Mouse (Mus musculus) G1E (cell line): ENCODE measurements around the gene Gfod1.

Experiments
- CTCF ChIP-seq: IDR thresholded peaks from 2 replicates; pipeline ENCODE4 v1.5.1; 2012; ENCODE audit warnings: low read depth, low read length, inconsistent platforms, mixed read lengths
- GATA1 ChIP-seq: IDR thresholded peaks from 2 replicates; pipeline ENCODE4 v1.6.1; 2012; ENCODE audit warnings: borderline replicate concordance, low read length, inconsistent platforms, mixed read lengths
- GATA2 ChIP-seq: IDR thresholded peaks from 2 replicates; pipeline ENCODE4 v1.6.1; 2012; ENCODE audit warnings: low read depth, low read length, inconsistent platforms, borderline replicate concordance
- POLR2AphosphoS5 ChIP-seq: IDR thresholded peaks from 2 replicates; pipeline ENCODE4 v1.6.1; 2012; ENCODE audit warnings: low read depth, low read length, inconsistent platforms; ENCODE audit not compliant: insufficient replicate concordance
- TAL1 ChIP-seq: conservative IDR thresholded peaks from 2 replicates; pipeline ENCODE4 v1.6.1; 2012; ENCODE audit warnings: low read depth, low read length, inconsistent platforms, mixed read lengths

- TF ChIP-seq CTCF, result no peak
- TF ChIP-seq GATA1, result no peak
- TF ChIP-seq TAL1, result no peak
- TF ChIP-seq POLR2AphosphoS5, result no peak
- TF ChIP-seq GATA2, result no peak
Measured at GRCm38 (mm10) chr13:43261287-43261686, 42.7 kb downstream of the Gfod1 start.
